16 mouse cellular contexts compared by ENCODE assay signal in genomic region chr13:46020945-46021835, GRCm38 (mm10). TPM values are rescaled to one million over a fixed set of nuclear protein-coding genes. Genes with fewer than 3 reads are reported as not detected.
DNase-seq lines count a peak whose midpoint lies in the region; ATAC-seq and TF ChIP-seq lines count a peak whose summit lies in the region.
"Had no signal": no experiment of that assay in that cellular context is flagged by ENCODE, and none has a peak within 500 bp of the region (broad histone marks: within the 10 kb centered on the region; RNA-seq: fewer than 3 reads in every experiment).

No protein-coding gene starts in this region.

- H3K27me3 ChIP-seq in heart, adult 2 months (ENCODE audit: control insufficient read depth, insufficient read depth, low read length), result no peaks in the 10 kb centered on the region
- no peaks in the 10 kb centered on the region for H3K27me3 ChIP-seq in heart, embryonic 11.5 days (ENCODE audit: control insufficient read depth, insufficient read depth, low read length)
- H3K27me3 ChIP-seq in spleen, adult 2 months (ENCODE audit: control insufficient read depth, insufficient read depth, low read length), result no peaks in the 10 kb centered on the region
- H3K27me3 ChIP-seq in stomach, postnatal 0 days (ENCODE audit: control insufficient read depth, insufficient read depth, low read length), result no peaks in the 10 kb centered on the region
- H3K27me3 ChIP-seq: limb, embryonic 15.5 days; neural tube, embryonic 13.5 days; Patski had no signal

- ATAC-seq in heart, embryonic 11.5 days (replicated peaks; ENCODE audit: insufficient number of reproducible peaks, low FRiP score, low TSS enrichment), result no peak
- peak; percentile 52 for ATAC-seq in stomach, postnatal 0 days (ENCODE audit: low FRiP score, low TSS enrichment)
- ATAC-seq: intestine, embryonic 16.5 days; Patski had no signal

- TF ChIP-seq CTCF in heart, adult 2 months (IDR thresholded peaks at IDR 0.05), result no peak
- TF ChIP-seq CTCF in spleen, adult 2 months (IDR thresholded peaks at IDR 0.05; ENCODE audit: extremely low read depth, insufficient read depth, insufficient read length, insufficient replicate concordance), result no peak
- TF ChIP-seq CTCF in stomach, postnatal 0 days (IDR thresholded peaks at IDR 0.05; ENCODE audit: low read depth), result no peak

- H3K4me2 ChIP-seq in heart, embryonic 11.5 days, result no peak overlapping the region
- H3K4me2 ChIP-seq in stomach, postnatal 0 days (replicated peaks; ENCODE audit: low read depth), result no peak overlapping the region
- H3K4me2 ChIP-seq: limb, embryonic 15.5 days; neural tube, embryonic 13.5 days had no signal

- TF ChIP-seq EP300 in heart, adult 2 months (IDR thresholded peaks at IDR 0.05; ENCODE audit: insufficient read depth, low read depth, low read length), result no peak
- TF ChIP-seq EP300 in stomach, postnatal 0 days (optimal IDR thresholded peaks at IDR 0.05), result no peak

- no peak overlapping the region for H3K9ac ChIP-seq in heart, adult 2 months (ENCODE audit: low read depth, low read length)
- H3K9ac ChIP-seq in heart, embryonic 11.5 days (ENCODE audit: low read depth, low read length), result no peak overlapping the region
- H3K9ac ChIP-seq in stomach, postnatal 0 days (ENCODE audit: low read length), result no peak overlapping the region
- H3K9ac ChIP-seq: limb, embryonic 15.5 days; neural tube, embryonic 13.5 days had no signal

- 57% methylated on average over 6 of the region's 6 CpGs for WGBS in heart, adult 2 months
- 66% methylated on average over 6 of the region's 6 CpGs for WGBS in heart, embryonic 11.5 days (ENCODE audit: insufficient replicate concordance)
- 64% methylated on average over 6 of the region's 6 CpGs for WGBS in spleen, adult 2 months
- WGBS in stomach, postnatal 0 days, result 69% methylated on average over 6 of the region's 6 CpGs

- peak overlapping the region; percentile 40 for H3K27ac ChIP-seq in heart, adult 2 months
- H3K27ac ChIP-seq in heart, embryonic 11.5 days (ENCODE audit: low read depth, low read length), result no peak overlapping the region
- peak overlapping the region; percentile 70 for H3K27ac ChIP-seq in spleen, adult 2 months (ENCODE audit: insufficient read depth, low read length)
- no peak overlapping the region for H3K27ac ChIP-seq in stomach, postnatal 0 days (replicated peaks)
- H3K27ac ChIP-seq: left cerebral cortex, adult 2 months; limb, embryonic 15.5 days; neural tube, embryonic 13.5 days had no signal

- H3K9me3 ChIP-seq in heart, embryonic 11.5 days (replicated peaks; ENCODE audit: control insufficient read depth, low read length), result no peaks in the 10 kb centered on the region
- no peaks in the 10 kb centered on the region for H3K9me3 ChIP-seq in stomach, postnatal 0 days (ENCODE audit: control insufficient read depth, low read length)
- H3K9me3 ChIP-seq: limb, embryonic 15.5 days; neural tube, embryonic 13.5 days had no signal

- H3K4me3 ChIP-seq in heart, adult 2 months, result no peak overlapping the region
- H3K4me3 ChIP-seq in heart, embryonic 11.5 days (ENCODE audit: low read depth, low read length), result no peak overlapping the region
- no peak overlapping the region for H3K4me3 ChIP-seq in spleen, adult 2 months (ENCODE audit: extremely low read depth, insufficient read depth, insufficient read length)
- H3K4me3 ChIP-seq in stomach, postnatal 0 days (ENCODE audit: low read depth, low read length), result no peak overlapping the region
- H3K4me3 ChIP-seq: left cerebral cortex, adult 2 months; limb, embryonic 15.5 days; neural tube, embryonic 13.5 days had no signal

- H3K4me1 ChIP-seq in heart, adult 2 months (ENCODE audit: control insufficient read depth, insufficient read depth, low read length), result no peaks in the 10 kb centered on the region; the same call in 1 of the 2 replicates
- peaks cover 5% of the 10 kb centered on the region; the same call in 1 of the 2 replicates for H3K4me1 ChIP-seq in heart, embryonic 11.5 days (ENCODE audit: control insufficient read depth, insufficient read depth, low read length)
- peaks cover 21% of the 10 kb centered on the region for H3K4me1 ChIP-seq in spleen, adult 2 months (ENCODE audit: control insufficient read depth, insufficient read depth, insufficient read length)
- peaks cover 2% of the 10 kb centered on the region; the same call in 1 of the 2 replicates for H3K4me1 ChIP-seq in stomach, postnatal 0 days (replicated peaks; ENCODE audit: control insufficient read depth, insufficient read depth)

- no peaks in the 10 kb centered on the region for H3K36me3 ChIP-seq in heart, adult 2 months (ENCODE audit: control insufficient read depth, insufficient read depth, low read length)
- H3K36me3 ChIP-seq in heart, embryonic 11.5 days (ENCODE audit: control insufficient read depth, insufficient read depth, low read length), result no peaks in the 10 kb centered on the region
- H3K36me3 ChIP-seq in spleen, adult 2 months (ENCODE audit: control insufficient read depth, insufficient read depth, low read length), result no peaks in the 10 kb centered on the region
- H3K36me3 ChIP-seq in stomach, postnatal 0 days (ENCODE audit: control insufficient read depth, insufficient read depth, low read length), result no peaks in the 10 kb centered on the region
- H3K36me3 ChIP-seq: limb, embryonic 15.5 days; neural tube, embryonic 13.5 days had no signal

- intact Hi-C loops in heart, adult 2 months (cut with DNase I), result no loop called here

- no peak for TF ChIP-seq POLR2A in heart, adult 2 months (IDR thresholded peaks at IDR 0.05; ENCODE audit: insufficient read depth, low read depth, low read length)
- no peak for TF ChIP-seq POLR2A in spleen, adult 2 months (IDR thresholded peaks at IDR 0.05; ENCODE audit: low read depth, low read length)

- DNase-seq in heart, adult 2 months, result peak; percentile 35 to 51
- no peak for DNase-seq in spleen, adult 2 months (ENCODE audit: low read depth in 1 of 2, low spot score in 2 of 2)
- no peak for DNase-seq in spleen, postnatal 14 days (ENCODE audit: low spot score in 2 of 2)
- DNase-seq in kidney, postnatal 36 days, result peak; percentile 64 to 65
- DNase-seq in stomach, postnatal 0 days (ENCODE audit: low spot score), result no peak
- DNase-seq in thymus, postnatal 10 days (ENCODE audit: low spot score in 2 of 2), result no peak
- no peak for DNase-seq in lung, postnatal 4 days
- DNase-seq: cerebellum, adult 18-20 months; gastrocnemius, postnatal 25 days; thymus, postnatal 4 days had no signal

- no peaks in the 10 kb centered on the region for H3K79me2 ChIP-seq in heart, adult 2 months (replicated peaks; ENCODE audit: control insufficient read depth, insufficient read depth, low read length)

RNA-seq across cellular contexts. Expression of gene Atxn1, which starts 56.4 kb away (rescaled TPM):
- total RNA-seq in heart, adult 2 months (2021), result 10 to 100 TPM; 27.3 to 30.1 TPM
- 7.5 and 11.7 TPM in 2 replicates for polyA plus RNA-seq in heart, adult 2 months (2012; rRNA removed)
- polyA plus RNA-seq in heart, embryonic 11.5 days (2014; fragmentation: Nextera tagmentation; extraction: Ambion mirVana), result 3.4 and 6.4 TPM in 2 replicates
- polyA plus RNA-seq in spleen, adult 2 months (2012; rRNA removed), result 10.6 and 10.9 TPM in 2 replicates
- polyA plus RNA-seq in stomach, postnatal 0 days (2015; fragmentation: Nextera tagmentation; extraction: Ambion mirVana), result 7.0 TPM in 2 replicates

Comparison
In these comparisons a context has a peak if more than half of its experiments do, and no peak if none do; other contexts are left out.
1. H3K27ac ChIP-seq: peak in heart, adult 2 months (single experiment) and spleen, adult 2 months (single experiment); none in heart, embryonic 11.5 days (single experiment) and stomach, postnatal 0 days (single experiment).
2. DNase-seq: peak in heart, adult 2 months (2 of 2) and kidney, postnatal 36 days (2 of 2); none in spleen, adult 2 months (0 of 2), spleen, postnatal 14 days (0 of 2), stomach, postnatal 0 days (single experiment), thymus, postnatal 10 days (0 of 2) and lung, postnatal 4 days (0 of 2).